Mouse (Mus musculus): ENCODE measurements around the gene Rell1.

The Rell1 gene

DNA sequence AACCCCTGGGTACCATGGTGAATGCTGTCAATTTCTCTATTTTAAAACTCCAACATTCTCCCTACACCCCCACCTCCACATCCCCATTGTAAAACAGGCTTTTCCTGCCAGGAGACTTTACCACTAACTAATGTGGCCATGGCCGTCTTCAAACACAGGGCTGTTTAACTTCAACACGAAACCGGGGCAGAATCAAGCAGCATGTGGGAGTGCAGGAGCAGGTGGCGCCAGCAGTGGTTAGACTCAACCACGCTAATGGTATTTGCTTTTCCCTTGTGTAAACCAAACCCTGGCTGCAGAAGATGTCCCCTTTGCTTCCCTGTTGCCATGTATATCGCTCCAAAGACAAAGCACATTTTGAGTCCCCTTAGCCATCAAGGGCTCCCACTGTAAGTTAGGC lies 76.8 kb downstream of the Rell1 start:
- DNase-seq = no peak

DNA sequence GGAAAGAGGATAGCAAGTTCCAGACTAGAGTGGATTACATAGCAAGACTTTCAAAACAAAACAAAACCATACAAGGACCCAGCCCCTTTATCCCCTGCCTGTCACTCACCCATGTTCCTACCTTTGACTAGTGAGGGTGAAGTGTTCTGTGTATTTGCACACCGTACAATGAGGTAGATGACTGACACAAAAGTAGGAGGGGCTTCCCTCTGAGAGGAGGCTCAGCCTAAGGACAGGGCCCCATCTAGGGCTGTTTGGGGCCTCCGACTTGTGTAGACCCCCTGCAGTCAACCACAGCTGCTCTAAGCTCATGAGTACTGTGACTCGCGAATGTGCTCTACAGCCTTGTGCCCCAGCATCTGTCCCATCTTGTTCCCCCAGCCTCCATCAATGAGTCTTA lies 77.5 kb downstream of the Rell1 start:
- DNase-seq = no peak

DNA sequence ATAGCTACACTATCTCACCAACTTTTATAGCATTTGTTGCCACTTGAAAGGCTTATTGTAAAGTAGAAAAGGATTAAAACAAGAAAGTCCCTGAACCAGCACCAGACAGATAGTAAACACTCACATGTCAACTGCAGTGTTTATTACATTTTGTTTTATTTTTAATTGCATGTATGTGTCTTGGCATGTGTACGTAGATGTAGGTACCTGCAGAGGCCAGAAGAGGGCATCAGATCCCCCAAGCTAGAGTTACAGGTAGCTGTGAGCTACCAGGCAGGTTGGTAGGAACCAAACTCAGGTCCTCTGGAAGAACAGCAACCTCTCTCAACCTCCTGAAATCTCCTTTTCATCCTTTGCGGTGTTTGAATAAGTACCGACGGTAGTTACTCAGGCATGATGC lies 81.6 kb downstream of the Rell1 start:
- DNase-seq = no peak

DNA sequence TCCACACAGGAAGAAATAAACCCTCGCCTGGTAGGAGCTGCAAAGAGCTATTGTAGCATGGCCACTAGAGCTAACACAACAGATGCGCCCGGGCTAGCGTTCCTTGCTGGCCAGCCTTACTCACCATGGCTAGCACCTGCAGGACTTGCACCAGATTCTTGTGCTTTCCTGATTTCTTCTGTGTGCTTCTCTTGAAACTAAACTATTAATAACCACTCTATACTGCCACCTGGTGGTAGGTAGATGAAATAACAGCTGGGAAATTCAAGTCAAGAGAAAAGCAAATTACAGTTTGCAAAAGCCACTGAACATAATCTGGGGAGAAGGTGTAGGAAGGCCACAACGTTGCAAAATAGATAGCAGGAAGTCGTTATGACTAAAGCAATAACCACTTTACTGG lies 82.0 kb downstream of the Rell1 start:
- DNase-seq = no peak

DNA sequence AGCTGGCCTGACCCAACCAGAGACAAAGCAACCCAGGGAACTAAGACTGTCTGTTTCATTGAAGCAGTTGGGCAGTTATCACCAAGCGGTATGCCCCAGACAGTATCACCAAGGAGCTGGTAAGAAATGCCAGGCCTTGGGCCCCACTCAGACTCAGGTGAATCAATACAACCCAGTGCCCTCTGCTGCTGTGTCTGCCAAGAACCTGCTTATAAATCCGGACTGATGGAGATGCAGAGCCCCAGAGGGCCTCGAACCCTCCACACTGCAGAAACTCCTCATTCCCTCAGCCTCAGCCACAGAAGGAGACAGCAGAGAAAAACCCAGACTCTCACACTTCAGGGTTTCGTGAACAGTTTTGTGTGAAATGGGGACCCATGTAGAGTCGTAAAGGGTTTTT lies 82.4 kb downstream of the Rell1 start:
- no peak for DNase-seq

DNA sequence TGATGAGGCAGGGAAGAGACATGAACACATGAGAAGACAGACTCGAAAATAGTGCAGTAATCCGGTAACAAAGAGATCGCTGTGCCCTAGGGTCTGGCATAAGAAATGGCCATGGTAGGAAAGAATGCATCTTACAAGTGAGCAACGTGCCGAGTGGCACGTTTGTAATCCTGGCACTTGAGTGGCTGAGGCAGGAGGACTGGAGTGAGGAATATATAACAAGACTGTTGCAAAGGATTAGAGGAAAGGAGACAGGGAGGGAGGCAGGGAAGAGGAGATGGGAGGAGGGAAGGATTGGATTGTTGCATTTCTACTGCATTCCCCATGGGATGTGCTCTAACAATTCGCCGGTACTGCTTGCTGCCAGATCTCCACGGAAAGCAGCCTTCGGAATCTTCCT lies 89.7 kb downstream of the Rell1 start:
- no peak for DNase-seq

DNA sequence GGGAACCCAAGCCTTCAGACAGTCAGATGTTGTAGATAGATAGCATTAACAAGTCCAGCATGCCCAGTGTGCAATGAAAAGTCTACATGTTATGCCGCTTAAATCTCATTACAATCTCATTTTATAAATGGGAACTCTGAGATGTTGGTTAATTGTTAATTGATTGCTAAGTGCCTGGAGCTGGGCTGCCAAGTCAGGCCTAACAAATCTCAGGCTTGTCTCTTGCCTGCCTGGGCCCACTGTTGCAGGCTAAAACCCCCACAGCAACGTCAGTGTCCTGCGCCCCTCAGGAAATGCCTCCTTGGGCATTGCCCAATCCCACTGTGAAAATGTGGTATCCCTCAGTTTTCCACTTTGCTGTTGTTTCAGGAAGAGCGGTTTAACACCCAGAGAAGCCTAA lies 92.6 kb downstream of the Rell1 start:
- no peak for DNase-seq

DNA sequence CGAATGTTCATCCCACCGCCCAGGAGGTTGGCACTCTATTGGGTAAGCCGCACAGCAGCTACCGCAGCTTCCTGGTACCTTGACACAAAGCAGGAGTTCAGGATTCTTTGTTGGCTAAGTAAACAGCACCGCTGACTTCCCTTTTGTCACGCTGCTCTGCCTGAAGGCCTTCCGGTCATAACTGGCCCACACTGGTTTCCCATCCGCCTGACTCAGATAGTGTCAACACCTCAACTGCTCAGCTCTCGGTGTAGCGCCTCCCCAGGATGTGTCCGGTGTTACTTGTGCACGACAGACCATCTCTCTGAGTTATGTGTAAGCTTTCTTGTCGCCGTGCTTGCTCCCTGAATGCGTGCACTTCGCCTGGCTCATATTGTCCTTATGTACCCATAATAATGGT lies 93.8 kb downstream of the Rell1 start:
- no peak for DNase-seq

DNA sequence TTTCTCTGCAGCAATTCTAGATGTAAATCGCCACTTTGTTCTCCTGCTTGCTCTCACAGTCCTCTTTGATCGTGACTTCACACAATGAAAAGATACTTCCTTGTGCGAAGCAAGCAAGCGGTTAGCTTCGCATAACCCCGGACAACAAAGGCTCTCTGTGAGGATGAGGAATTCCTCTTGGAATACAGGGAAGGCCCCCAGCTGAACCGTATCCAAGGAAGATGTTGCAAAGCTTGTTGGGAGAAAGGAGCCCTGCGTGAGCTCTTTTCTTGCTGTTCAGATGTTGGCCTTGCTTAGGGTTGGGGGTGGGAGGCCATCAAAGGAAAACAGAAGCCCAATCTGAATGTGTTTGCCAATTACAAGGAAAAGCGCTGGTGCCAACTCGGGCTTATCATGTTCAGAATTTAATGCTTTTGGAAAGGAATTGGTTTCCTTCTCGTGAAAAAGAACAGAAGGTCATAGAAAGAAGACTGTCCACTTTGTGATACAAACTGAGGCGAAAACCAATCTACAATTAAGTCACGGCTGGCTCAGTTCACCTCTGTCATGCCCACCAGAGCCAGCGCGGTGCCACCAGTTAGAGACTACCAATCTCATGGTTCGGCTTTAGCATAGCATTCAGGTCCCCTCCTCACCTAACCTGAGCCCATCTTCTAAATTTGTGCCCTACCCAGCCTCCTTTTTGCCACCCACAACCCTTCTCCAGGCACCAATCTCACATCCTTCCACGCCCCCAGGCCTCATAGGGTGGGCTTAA lies 96.3 kb downstream of the Rell1 start:
- no peak for DNase-seq

DNA sequence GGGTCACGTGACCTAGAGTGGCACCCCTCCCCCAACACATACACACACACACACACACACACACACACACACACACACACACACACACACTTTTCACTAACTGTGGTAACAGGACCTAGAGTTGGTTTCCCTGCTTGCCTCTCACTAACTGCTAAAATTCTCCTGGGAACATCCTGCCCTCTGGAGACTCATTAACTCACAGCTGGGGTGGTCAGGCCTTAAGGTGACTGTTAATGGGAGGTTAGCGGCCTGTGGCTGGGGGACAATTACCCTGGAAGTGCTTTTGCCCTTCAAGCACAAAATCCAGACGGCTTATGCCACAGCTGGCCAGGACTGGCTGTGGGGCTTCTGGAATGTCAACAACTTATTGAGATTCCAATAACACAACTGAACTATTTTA lies 101.3 kb downstream of the Rell1 start:
- no peak for DNase-seq

DNA sequence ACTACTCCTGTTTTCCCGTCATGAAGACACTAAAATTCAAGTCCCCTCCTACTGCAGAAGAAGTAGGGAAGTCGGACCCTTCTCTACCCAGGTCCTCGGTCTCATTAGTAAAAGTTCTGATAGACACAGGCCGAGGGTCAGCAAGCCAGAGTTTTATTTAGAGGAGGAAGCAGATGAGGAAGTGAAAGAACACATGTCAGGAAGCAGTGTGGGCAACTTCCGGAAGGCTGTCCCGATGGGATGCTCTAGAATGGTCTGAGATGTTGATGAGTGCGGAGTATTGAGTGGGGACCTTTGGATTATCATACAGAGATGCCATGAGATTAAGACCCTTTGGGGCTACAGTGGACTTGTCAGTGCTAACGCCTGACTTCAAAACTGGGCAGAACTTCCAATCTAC lies 109.8 kb downstream of the Rell1 start:
- DNase-seq = no peak

Measured in thymus, postnatal 14 days (tissue).